Mouse (Mus musculus) lung, adult 2 months (tissue): Measurements from ENCODE around the gene Med29. TPM values are rescaled to one million over a fixed set of nuclear protein-coding genes. Genes with fewer than 3 reads are reported as not detected.

Experiments used
- DNase-seq: peaks from one replicate; pipeline ENCODE4 v3.0.0; 2022
- H3K4me1 ChIP-seq: fragments of 200-500 bp; 2 replicates; pipeline ENCODE4 v1.6.1; 2011; ENCODE audit warnings: low read length; ENCODE audit not compliant: control insufficient read depth, insufficient read depth
- H3K4me3 ChIP-seq: fragments of 200-500 bp; replicated peaks from 2 replicates; pipeline ENCODE3; 2011; ENCODE audit warnings: low read depth, mild to moderate bottlenecking, control low read depth, low read length; ENCODE audit errors: extremely low read depth
- CTCF ChIP-seq: fragments of 200-500 bp; IDR thresholded peaks from 2 replicates; pipeline ENCODE4 v1.5.1; 2011; ENCODE audit warnings: mild to moderate bottlenecking, low read length, control low read depth; ENCODE audit not compliant: insufficient read depth
- POLR2A ChIP-seq: fragments of 200-500 bp; IDR thresholded peaks from 2 replicates; pipeline ENCODE4 v1.6.1; 2011; ENCODE audit warnings: low read depth, mild to moderate bottlenecking, control low read depth, low read length, borderline replicate concordance; ENCODE audit errors: extremely low read depth
- whole genome bisulfite sequencing: fragments of 180-500 bp; shearing (Covaris S2); methylation state at CpG from one replicate; pipeline ENCODE4 v1.1.7; 2018; 5-methylcytosine and 5-hydroxymethylcytosine counted together
- polyA plus RNA-seq: library from polyadenylated mRNA; depleted of rRNA; stranded (reverse); fragments of >200 nt; gene quantifications from 2 replicates; pipeline ENCODE4 v1.2.3, GENCODE M21; 2012

Med29 gene
- polyA plus RNA-seq, 1 experiment, result 37.3 TPM

DNA sequence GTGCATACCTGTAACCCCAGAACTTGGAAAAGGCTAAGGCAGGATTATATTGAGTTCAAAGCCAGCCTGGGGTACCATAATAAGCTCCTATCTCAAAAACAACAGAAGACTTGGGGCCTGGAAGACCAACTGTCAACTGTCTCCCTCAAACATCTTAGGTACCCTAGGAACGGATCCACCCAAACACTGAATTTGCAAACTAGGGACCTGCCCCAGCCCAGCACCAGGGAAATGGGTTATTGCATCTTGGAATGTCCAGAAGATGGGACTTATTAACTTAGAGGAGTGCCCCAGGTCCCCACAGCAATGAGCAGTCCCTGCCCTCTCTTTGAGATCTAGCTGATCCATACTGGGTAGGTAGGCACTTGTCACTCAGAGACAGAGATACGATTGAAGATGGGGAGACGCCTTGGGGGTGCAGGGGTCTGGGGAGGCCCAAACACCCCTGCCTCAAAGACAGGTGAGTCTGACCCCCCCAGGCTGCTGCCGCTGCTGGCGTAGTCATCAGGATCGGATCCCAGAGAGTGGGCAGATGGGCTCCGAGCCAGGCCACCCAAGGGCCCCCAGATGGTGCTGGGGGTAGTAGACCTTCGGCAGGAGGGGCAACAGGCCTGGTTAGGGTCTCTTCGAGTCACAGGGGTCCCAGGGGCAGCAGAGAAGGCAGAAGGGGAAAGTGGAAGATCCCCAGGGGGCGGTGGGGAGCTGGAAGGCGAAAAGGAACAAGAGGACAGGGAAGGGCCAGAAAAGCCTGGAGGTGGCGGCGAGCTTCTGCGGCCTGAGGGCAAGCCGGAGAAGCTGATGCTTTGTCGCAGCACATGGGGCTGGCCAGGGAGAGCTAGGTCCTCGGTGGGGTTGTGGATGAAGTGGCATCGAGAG, 15.1 kb downstream of the Med29 start:
- Histone ChIP-seq H3K4me1 (peaks cover 12% of the 10 kb centered on the region), H3K4me3 (peak overlapping the region; percentile 98)
- 11% methylated on average over 18 of the region's 18 CpGs for WGBS
- DNase-seq, result peak; percentile 64
- peak; percentile 55 for TF ChIP-seq POLR2A
- no peak for TF ChIP-seq CTCF

DNA sequence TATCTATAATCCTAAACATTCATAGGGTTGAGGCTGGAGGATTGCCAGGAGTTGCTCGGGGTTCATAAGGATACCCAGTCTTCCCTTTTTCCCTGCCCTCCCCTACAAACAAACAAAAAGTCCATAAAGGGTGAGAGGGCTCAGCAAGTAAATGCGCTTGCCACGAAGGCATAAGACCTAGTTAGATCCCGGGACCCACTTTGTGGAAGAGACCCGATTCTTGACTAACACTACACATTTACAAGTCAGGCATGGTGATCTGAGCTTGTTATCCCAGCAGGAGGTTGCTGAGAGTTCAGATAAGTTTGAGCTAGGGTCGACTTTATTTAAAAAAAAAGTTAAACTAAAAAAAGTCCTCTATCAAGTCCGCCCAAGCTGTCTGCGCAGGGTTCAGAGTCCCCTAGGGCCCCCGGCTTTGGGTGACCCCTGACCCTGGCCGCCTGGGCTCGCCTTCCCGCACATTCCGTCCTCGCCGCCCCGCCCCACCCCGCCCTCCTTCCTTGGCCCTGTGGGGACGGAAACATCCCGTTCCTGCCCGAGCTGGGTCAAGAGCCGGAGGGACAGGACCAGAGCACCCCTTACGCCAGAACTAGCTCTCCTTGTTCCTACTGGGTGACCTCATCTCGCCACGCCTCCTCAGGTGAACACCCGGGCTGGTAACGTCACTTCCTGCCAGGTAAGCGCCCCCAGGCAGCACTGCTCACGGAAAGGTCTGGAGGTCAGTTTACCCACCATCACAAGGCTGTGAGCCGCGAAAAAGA, 16.3 kb downstream of the Med29 start:
- peaks cover 9% of the 10 kb centered on the region for H3K4me1 ChIP-seq
- 3% methylated on average over 30 of the region's 30 CpGs for WGBS
- TF ChIP-seq CTCF (no peak), POLR2A (peak; percentile 99)
- peak; percentile 87 for DNase-seq
- H3K4me3 ChIP-seq, result peak overlapping the region; percentile 73

DNA sequence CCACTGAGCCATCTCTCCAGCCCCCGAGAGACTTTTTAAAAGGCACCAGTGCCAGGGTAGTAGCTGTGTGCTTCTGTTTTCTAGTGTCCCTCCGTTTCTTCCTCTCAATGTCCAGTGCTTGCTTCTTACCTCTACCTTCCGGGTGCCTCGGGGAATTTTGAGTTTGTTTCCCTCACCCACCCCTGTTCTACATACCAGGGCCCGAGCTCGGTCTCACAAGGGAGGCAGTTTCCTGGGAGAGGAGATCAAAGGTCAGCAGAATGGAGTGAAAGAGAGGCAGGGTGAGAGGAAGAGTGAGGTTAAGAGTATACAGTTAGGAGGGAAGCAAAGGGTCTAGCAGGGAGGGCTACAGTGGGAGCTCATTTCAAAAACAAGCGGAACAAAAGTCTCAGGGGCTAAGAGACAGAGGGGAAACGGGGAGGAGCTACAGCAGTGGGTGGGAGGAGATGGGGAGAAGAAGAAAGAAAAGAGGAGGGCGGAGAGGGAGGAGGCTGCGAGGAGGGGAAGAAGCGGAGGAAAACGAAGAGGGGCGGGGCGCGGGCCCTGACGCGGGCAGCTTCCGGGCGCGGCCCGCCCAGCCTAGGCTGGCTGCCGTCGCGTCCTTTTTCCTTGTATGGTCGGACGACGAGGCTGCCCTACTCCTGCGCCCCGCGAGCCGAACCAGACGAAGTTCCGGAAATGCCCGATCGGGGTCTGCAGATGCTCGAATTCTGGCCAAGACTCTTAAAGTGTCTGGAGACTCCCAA, 17.2 kb downstream of the Med29 start:
- peaks cover 10% of the 10 kb centered on the region for H3K4me1 ChIP-seq
- under 1% methylated on average over 36 of the region's 36 CpGs for WGBS
- peak; percentile 89 for DNase-seq
- H3K4me3 ChIP-seq, result peak overlapping the region; percentile 73
- TF ChIP-seq CTCF, result no peak
- TF ChIP-seq POLR2A, result peak; percentile 86; the same call in 1 of the 2 replicates

DNA sequence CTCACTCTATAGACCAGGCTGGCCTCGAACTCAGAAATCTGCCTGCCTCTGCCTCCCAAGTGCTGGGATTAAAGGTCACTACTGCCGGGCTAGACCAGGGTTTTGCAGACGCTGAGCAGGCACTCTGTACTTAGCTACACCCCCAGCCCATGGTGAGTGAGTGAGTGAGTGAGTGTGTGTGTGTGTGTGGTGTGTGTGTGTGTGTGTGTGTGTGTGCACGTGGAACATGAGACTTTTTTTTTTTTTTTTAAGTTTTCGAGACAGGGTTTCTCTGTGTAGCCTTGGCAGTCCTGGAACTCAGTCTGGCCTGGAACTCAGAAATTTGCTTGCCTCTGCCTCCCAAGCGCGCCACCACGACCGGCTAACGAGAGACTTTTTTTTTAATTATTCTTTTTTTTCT, 17.9 kb downstream of the Med29 start:
- peak; percentile 36; the same call in 1 of the 2 replicates for TF ChIP-seq POLR2A
- TF ChIP-seq CTCF, result no peak
- H3K4me3 ChIP-seq, result no peak overlapping the region
- H3K4me1 ChIP-seq, result peaks cover 7% of the 10 kb centered on the region; the same call in 1 of the 2 replicates
- 53% methylated on average over 10 of the region's 10 CpGs for WGBS
- no peak for DNase-seq

DNA sequence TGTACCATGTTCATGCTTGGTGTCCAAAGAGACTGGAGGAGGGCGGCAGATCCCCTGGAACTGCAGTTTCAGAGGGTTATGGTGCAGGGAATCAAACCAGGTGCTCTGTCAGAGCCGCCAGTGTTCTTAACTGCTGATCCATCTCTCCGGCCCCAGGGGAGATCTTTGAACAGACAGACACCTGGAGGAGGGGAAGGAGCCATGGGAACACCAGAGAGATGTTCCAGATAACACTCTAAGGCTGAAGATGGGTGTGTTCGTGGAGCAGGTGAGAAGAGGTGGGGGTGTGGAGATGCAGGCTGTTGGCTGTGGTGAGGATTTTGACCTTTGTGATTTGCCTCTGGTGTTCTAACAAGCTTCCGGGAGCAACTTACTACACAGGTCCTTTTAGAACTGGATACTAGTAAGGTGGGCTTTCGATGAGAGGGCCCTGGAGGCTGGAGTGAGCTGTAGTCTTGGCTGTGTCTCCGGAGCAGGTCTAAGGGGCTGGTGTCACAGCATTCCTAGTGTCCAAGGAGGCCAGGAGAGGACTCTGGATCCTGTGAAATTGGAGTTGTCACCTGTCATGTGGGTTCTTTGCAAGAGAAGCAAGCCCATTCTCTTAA, 18.5 kb downstream of the Med29 start:
- 84% methylated on average over 7 of the region's 7 CpGs for WGBS
- TF ChIP-seq CTCF (no peak), POLR2A (no peak)
- Histone ChIP-seq H3K4me3 (no peak overlapping the region), H3K4me1 (peaks cover 7% of the 10 kb centered on the region; the same call in 1 of the 2 replicates)
- peak; percentile 8 for DNase-seq

DNA sequence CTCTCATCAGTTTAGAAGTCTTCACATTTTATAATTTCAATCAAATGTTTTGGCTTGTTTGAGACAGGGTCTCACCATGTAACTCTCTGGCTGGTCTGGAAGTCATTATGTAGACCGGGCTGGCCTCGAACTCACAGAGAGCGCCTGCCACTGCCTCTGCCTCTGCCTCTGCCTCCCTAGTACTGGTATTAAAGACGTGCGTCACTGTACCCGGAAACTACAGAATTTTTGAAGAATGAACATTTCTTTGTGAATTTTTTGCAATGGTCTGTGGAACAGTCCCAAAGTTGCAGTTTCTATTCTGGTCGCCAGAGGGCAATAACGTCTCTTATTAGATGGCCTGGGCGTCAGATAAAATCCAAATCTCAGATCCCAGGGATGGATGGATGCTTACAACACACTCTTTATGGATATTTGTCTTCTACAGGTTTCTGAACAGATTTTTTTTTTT, 19.4 kb downstream of the Med29 start:
- Histone ChIP-seq H3K4me1 (peaks cover 7% of the 10 kb centered on the region; the same call in 1 of the 2 replicates), H3K4me3 (peak overlapping the region; percentile 71)
- peak; percentile 27; the same call in 1 of the 2 replicates for TF ChIP-seq CTCF
- TF ChIP-seq POLR2A, result no peak
- 0% methylated on average over 9 of the region's 9 CpGs for WGBS
- peak; percentile 72 for DNase-seq

DNA sequence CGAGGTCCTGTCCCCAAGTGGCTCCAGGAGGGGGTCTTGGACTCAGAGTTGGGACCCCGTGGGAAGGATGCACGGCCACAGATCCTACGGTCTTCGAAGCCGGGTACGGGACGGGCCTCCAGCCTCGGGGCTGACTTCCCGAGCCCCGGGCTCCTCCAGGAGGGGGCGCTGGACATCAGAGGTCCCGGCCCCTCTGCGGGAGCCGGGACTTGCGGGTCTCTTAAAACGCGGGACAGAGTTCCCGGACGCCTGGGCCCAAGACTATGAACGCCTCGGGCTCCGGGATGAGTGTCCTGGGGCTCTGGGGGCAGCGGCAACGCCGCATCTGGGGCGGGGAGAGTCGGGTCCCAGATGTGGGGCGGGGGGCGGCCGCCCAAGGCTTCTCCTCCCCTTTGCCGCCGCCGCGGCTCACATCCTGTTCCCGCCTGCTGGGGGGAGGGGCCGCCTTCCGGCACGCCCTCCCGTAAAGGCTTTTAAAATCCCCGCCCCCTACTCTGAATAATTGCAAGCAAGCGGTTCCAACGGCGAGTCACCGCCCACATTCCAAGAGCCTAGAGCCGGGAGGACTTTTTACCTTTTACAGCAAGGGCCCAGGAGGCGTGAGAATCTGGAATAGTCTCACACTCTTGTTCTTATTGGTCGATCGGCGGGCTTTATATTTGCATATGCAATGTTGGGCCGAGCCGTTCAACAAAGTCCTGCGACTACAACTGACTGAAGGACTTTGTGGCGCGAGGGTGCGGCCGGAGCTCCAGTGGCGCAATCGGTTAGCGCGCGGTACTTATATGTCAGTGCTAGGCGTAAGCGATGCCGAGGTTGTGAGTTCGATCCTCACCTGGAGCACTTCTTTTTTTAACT, 20.0 kb downstream of the Med29 start, which contains the start of gene Plekhg2:
Gene Plekhg2, minus strand, starts transcription at position 349 of the 858 bp plus-strand sequence.
- peak within 1 kb of the TSS; percentile 71 for H3K4me3 ChIP-seq
- TF ChIP-seq CTCF (peak; percentile 3; the same call in 1 of the 2 replicates), POLR2A (peak; percentile 82)
- peak; percentile 99 for DNase-seq

DNA sequence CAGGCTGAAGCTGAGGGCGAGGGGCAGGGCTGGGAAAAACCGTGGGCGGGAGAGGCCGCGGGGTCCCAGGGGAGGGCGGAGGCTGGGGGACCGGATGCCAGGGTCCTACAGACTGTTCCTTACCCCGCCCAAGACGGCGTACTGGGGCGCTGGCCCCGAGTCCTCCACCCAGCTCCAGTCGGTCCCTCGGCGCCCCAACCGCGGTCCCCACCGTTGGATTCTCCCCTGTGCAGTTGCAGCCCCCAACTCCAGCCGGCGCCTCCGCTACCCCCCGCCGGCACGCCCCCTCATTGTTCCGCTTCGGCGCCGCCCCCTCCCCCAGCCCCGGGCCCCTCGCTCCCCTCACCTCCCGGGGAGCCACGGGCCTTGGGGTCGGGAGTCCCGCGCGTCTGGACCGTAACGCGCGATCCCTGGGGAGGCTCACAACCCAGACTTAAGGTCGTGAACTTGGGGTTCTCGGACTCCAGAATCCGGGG, 21.0 kb downstream of the Med29 start:
- DNase-seq, result no peak
- H3K4me3 ChIP-seq, result peak overlapping the region; percentile 68
- WGBS, result 1% methylated on average over 38 of the region's 43 CpGs
- peaks cover 7% of the 10 kb centered on the region; the same call in 1 of the 2 replicates for H3K4me1 ChIP-seq
- TF ChIP-seq POLR2A, result no peak
- no peak for TF ChIP-seq CTCF

More for the DNA sequence above, 20.0 kb downstream of the Med29 start, which contains the start of gene Plekhg2:
- H3K4me1 ChIP-seq, result peaks cover 7% of the 10 kb centered on the region; the same call in 1 of the 2 replicates
- WGBS, result under 1% methylated on average over 63 of the region's 66 CpGs
